Mouse (Mus musculus) liver, embryonic 14.5 days (tissue): ENCODE measurements around the gene Megf8. TPM values are rescaled to one million over a fixed set of nuclear protein-coding genes. Genes with fewer than 3 reads are reported as not detected.

Experiments used
- ATAC-seq: fragments of 200-750 bp; cut with Nextera tagmentation; 2 replicates; pipeline ENCODE4 v1.8.0; 2017; ENCODE audit warnings: moderate number of reproducible peaks, mild to moderate bottlenecking, moderate library complexity; ENCODE audit not compliant: insufficient read depth
- DNase-seq, 3 experiments: peaks; one replicate each; pipeline ENCODE4 v3.0.0-alpha.2; 2012 to 2013; ENCODE audit warnings: low read depth in 3 of 3, low spot score in 3 of 3
- H3K27ac ChIP-seq: fragments of 300-500 bp; sonication (generic); 2 replicates; pipeline ENCODE4 v1.5.1; 2014; ENCODE audit warnings: moderate library complexity, mild to moderate bottlenecking, control low read depth, inconsistent platforms
- H3K27me3 ChIP-seq: fragments of 300-500 bp; sonication (generic); 2 replicates; pipeline ENCODE4 v1.6.1; 2014; ENCODE audit warnings: mild to moderate bottlenecking, low read length, moderate library complexity; ENCODE audit not compliant: control insufficient read depth, insufficient read depth
- H3K36me3 ChIP-seq: fragments of 300-500 bp; sonication (generic); replicated peaks from 2 replicates; pipeline ENCODE4 v1.6.1; 2014; ENCODE audit warnings: low read depth; ENCODE audit not compliant: control insufficient read depth, insufficient read depth
- H3K4me1 ChIP-seq, 2 experiments: fragments of 200-500 bp in 1 of 2; fragments of 300-500 bp in 1 of 2; sonication (generic) in 1 of 2; replicated peaks; 2 replicates each; pipeline ENCODE4 v1.6.1; 2012 to 2014; ENCODE audit warnings: antibody characterized with exemption in 1 of 2, inconsistent platforms in 1 of 2, low read length in 1 of 2; ENCODE audit not compliant: control insufficient read depth in 2 of 2, insufficient read depth in 2 of 2
- H3K4me2 ChIP-seq: fragments of 300-500 bp; sonication (generic); 2 replicates; pipeline ENCODE4 v1.6.1; 2014; ENCODE audit warnings: low read depth, mild to moderate bottlenecking, control low read depth, moderate library complexity
- H3K4me3 ChIP-seq, 2 experiments: fragments of 200-500 bp in 1 of 2; fragments of 300-500 bp in 1 of 2; sonication (generic) in 1 of 2; 2 replicates each; pipeline ENCODE4 v1.5.1; 2012 to 2014; ENCODE audit warnings: low read depth in 2 of 2, low read length in 2 of 2, mild to moderate bottlenecking in 2 of 2, control low read depth in 1 of 2, inconsistent platforms in 1 of 2, moderate library complexity in 1 of 2; ENCODE audit not compliant: insufficient read depth in 1 of 2
- H3K9ac ChIP-seq: fragments of 300-500 bp; sonication (generic); replicated peaks from 2 replicates; pipeline ENCODE4 v1.6.1; 2014; ENCODE audit warnings: mild to moderate bottlenecking, control low read depth, moderate library complexity
- H3K9me3 ChIP-seq: fragments of 300-500 bp; sonication (generic); 2 replicates; pipeline ENCODE4 v1.6.1; 2016; ENCODE audit warnings: low read length, mixed read lengths; ENCODE audit not compliant: control insufficient read depth
- CTCF ChIP-seq: IDR thresholded peaks from 2 replicates; pipeline ENCODE4 v1.5.1; 2016; ENCODE audit warnings: antibody characterized with exemption, low read depth, control low read depth
- EP300 ChIP-seq: IDR thresholded peaks from 2 replicates; pipeline ENCODE4 v1.6.1; 2016; ENCODE audit warnings: antibody characterized with exemption, low read depth
- WGBS: fragments of 180-500 bp; shearing (Covaris S2); extraction: QIAGEN DNeasy Blood & Tissue Kit; methylation state at CpG from one replicate; pipeline ENCODE4 v1.1.7; 2014; ENCODE audit not compliant: insufficient replicate concordance; 5-methylcytosine and 5-hydroxymethylcytosine counted together
- polyA plus RNA-seq, 2 experiments: library from polyadenylated mRNA; depleted of rRNA in 1 of 2; stranded (reverse) in 1 of 2; unstranded in 1 of 2; fragments of >200 nt; fragmentation: Nextera tagmentation in 1 of 2; extraction: Ambion mirVana in 1 of 2; gene quantifications; 2 replicates each; pipeline versions ENCODE4 v1.2.1 to v1.2.3; 2012 to 2014

Gene Megf8
- polyA plus RNA-seq, 2 experiments = 0.53 to 1.3 TPM

DNA sequence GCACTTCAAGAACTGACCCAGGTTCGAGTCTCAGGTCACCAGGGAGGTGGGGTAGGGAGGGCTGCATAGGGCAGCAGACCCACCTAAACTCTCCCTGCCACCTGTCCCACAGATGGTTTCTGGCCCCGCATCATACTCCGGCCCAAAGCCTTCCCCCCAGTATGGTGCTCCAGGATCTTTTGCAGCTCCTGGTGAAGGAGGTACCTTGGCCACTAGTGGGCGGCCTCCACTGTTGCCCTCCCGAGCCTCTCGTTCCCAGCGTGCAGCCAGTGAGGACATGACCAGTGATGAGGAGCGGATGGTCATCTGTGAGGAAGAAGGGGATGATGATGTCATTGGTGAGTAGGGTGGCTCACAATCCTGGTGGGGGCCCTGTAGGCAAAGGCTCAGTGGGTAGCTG lies 30.0 kb upstream of the Megf8 start:
- Histone ChIP-seq H3K4me2 (no peak overlapping the region), H3K9ac (no peak overlapping the region), H3K27ac (no peak overlapping the region), H3K4me1 (peaks cover 10 to 16% of the 10 kb centered on the region in 2 experiments), H3K4me3 (no peak overlapping the region), H3K36me3 (peaks cover 66% of the 10 kb centered on the region), H3K27me3 (no peaks in the 10 kb centered on the region), H3K9me3 (no peaks in the 10 kb centered on the region)
- ATAC-seq (no peak), DNase-seq (no peak)
- TF ChIP-seq CTCF = peak; percentile 45
- TF ChIP-seq EP300 = no peak
- WGBS = 81% methylated on average over 8 of the region's 8 CpGs

GRCm38 (mm10) chr7:25288011-25288410 lies 29.0 kb upstream of the Megf8 start:
- no peaks in the 10 kb centered on the region for H3K9me3 ChIP-seq
- H3K4me2 ChIP-seq = no peak overlapping the region
- no peak overlapping the region for H3K9ac ChIP-seq
- DNase-seq (no peak), ATAC-seq (no peak)
- peaks cover 75% of the 10 kb centered on the region for H3K36me3 ChIP-seq
- H3K27me3 ChIP-seq = no peaks in the 10 kb centered on the region
- TF ChIP-seq CTCF = no peak
- no peak for TF ChIP-seq EP300
- no peak overlapping the region for H3K4me3 ChIP-seq
- WGBS = 92% methylated on average over 12 of the region's 12 CpGs
- peaks cover 10 to 14% of the 10 kb centered on the region in 2 experiments for H3K4me1 ChIP-seq
- no peak overlapping the region for H3K27ac ChIP-seq

DNA sequence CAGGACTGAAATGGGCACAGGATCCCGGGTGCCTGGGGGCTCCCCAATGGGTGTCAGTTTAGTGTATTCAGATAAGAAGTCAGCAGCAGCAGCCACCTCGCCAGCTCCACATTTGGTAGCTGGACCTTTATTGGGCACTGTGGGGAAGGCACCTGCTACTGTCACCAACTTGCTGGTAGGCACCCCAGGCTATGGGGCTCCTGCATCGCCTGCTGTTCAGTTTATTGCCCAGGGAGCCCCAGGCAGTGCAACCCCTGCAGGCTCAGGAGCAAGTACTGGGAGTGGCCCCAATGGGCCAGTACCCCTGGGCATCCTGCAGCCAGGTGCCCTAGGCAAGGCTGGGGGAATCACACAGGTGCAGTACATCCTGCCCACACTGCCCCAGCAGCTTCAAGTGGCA lies 28.2 kb upstream of the Megf8 start:
- H3K27ac ChIP-seq = no peak overlapping the region
- H3K4me2 ChIP-seq = no peak overlapping the region
- ATAC-seq (no peak), DNase-seq (no peak)
- H3K36me3 ChIP-seq = peaks cover 79% of the 10 kb centered on the region
- no peaks in the 10 kb centered on the region for H3K9me3 ChIP-seq
- no peak overlapping the region for H3K9ac ChIP-seq
- 75% methylated on average over 3 of the region's 3 CpGs for WGBS
- H3K27me3 ChIP-seq = no peaks in the 10 kb centered on the region
- peaks cover 3 to 7% of the 10 kb centered on the region in 2 experiments for H3K4me1 ChIP-seq
- TF ChIP-seq CTCF (no peak), EP300 (no peak)
- no peak overlapping the region for H3K4me3 ChIP-seq

- Histone ChIP-seq H3K27ac (no peak overlapping the region), H3K36me3 (peaks cover 76% of the 10 kb centered on the region), H3K4me2 (no peak overlapping the region), H3K9ac (no peak overlapping the region), H3K9me3 (no peaks in the 10 kb centered on the region), H3K4me3 (no peak overlapping the region), H3K27me3 (no peaks in the 10 kb centered on the region), H3K4me1 (no peaks in the 10 kb centered on the region)
- peak; percentile 43; the same call in 1 of the 2 replicates for TF ChIP-seq CTCF
- TF ChIP-seq EP300 = no peak
- ATAC-seq (no peak), DNase-seq (no peak)
- WGBS = 92% methylated on average over 3 of the region's 3 CpGs
These were observed 27.0 kb upstream of the Megf8 start for GRCm38 (mm10) chr7:25289925-25290324.

DNA sequence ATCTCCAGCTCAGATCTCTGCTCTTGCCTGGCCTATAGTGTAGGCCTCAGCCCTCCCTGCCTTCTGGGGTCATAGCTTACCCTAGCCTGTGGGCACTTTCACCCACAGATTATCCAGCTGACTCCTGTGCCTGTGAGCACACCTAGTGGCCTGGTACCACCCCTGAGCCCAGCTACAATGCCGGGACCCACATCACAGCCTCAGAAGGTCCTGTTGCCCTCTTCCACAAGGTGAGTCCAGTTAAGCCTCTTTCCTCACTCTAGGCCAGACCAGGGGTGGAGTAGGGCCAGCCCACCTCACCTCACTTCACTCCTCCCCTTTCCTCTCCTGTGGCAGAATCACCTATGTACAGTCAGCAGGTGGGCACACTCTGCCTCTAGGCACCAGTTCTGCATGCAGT lies 26.5 kb upstream of the Megf8 start:
- 83% methylated on average over 1 of the region's 1 CpGs for WGBS
- Histone ChIP-seq H3K4me2 (no peak overlapping the region), H3K9ac (no peak overlapping the region), H3K4me1 (no peaks in the 10 kb centered on the region), H3K9me3 (no peaks in the 10 kb centered on the region), H3K4me3 (no peak overlapping the region), H3K27ac (no peak overlapping the region), H3K36me3 (peaks cover 70% of the 10 kb centered on the region), H3K27me3 (no peaks in the 10 kb centered on the region)
- ATAC-seq = no peak
- no peak for DNase-seq
- TF ChIP-seq CTCF (no peak), EP300 (no peak)

DNA sequence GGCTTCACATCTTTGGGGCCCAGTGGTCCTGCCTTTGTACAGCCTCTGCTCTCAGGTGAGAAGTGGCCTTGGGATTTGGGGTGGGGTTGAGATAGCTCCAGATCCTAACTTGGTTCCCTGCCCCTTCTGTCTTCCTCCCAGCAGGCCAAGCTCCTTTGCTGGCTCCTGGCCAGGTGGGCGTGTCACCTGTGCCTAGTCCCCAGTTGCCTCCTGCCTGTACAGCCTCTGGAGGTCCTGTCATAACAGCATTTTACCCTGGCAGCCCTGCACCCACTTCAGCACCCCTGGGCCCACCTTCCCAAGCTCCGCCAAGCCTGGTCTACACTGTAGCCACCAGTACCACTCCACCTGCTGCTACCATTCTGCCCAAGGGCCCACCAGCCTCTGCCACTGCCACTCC lies 26.1 kb upstream of the Megf8 start:
- H3K36me3 ChIP-seq = peaks cover 66% of the 10 kb centered on the region
- TF ChIP-seq EP300 (no peak), CTCF (no peak)
- H3K9ac ChIP-seq = no peak overlapping the region
- ATAC-seq (no peak), DNase-seq (no peak)
- H3K27me3 ChIP-seq = no peaks in the 10 kb centered on the region
- WGBS = 73% methylated on average over 2 of the region's 2 CpGs
- H3K4me3 ChIP-seq = no peak overlapping the region
- H3K9me3 ChIP-seq = no peaks in the 10 kb centered on the region
- H3K27ac ChIP-seq = no peak overlapping the region
- no peak overlapping the region for H3K4me2 ChIP-seq
- no peaks in the 10 kb centered on the region for H3K4me1 ChIP-seq
